Mouse (Mus musculus): Measurements from ENCODE around the gene Snrk.
A peak's percentile ranks its signal among the peaks of the same experiment; 100 is the strongest.

The Snrk gene

DNA sequence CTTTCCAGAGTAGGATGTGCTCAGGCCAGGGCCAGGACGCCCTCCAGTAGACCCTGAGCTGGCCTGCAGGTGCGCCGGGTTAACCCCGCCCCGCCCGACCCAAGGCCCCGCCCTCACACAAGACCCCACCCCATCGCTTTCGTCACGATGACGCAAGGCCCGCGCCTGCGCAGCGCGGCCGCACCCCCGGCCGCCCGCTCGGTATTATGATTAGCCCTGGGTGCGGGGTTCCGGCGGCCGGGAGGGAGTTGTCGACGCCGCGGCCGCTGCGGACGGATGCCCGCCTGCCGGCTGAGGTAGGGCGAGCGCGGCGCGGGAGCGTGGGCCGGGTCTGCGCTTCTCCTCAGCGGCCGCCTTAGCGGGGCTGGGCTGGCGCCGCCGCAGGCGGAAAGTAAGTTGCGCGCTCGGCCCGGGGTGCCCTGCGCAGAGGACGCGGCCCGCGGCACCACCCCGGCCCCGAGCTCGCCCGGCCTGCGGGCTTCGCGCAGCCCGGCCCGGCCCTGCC lies at the start of gene Snrk:
Gene Snrk, plus strand, starts transcription at position 155 of the 505 bp plus-strand sequence.
- DNase-seq = peak; percentile 90

DNA sequence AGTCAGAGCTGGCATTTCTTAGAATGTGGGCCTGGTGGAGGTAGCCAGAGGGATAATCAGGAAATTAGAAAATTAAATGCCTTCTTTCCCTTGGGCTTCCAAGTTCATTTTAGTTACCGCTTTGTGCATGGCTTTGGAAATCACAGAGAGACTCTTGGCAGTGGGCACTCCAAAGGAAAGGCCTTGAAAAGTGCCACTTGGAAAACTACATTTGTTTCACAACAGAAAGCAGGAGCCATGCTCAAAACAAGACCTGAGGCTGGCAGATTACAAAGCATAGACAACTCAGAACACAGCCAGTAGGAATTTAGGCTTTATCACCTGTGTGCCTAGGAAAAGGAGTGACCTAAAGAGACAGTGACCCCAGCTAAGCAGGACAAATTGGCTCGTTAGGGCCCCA lies 49.4 kb upstream of the Snrk start:
- no peak for DNase-seq

DNA sequence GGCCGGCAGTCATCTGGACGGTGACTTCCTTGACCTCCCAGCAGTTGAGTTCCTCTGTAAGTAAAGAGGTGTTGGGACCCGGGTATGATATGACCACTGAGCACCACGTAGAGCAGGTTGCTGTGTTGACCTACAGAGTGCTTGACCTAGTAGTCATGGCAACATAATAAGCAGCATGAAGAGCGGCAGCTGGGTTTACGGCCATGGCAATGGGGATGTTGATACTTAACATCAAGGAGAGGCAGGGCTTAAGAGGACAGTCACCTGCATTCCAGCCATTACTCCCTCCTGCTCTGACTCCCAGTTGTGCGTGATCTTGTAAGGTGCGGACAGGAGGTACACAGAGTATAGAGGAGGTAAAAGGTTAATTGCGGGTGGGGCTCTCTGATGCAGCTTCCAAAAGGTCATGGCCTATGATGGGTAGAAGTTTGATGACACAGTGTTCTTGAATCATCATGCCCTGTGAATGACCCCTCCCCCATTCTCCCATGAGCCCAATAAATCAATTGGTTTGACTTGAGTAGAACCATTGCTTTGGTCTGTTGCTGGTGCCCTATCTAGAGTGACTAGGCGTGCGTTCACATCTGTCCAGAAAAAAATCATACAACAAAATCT lies 47.4 kb upstream of the Snrk start:
- no peak for DNase-seq

DNA sequence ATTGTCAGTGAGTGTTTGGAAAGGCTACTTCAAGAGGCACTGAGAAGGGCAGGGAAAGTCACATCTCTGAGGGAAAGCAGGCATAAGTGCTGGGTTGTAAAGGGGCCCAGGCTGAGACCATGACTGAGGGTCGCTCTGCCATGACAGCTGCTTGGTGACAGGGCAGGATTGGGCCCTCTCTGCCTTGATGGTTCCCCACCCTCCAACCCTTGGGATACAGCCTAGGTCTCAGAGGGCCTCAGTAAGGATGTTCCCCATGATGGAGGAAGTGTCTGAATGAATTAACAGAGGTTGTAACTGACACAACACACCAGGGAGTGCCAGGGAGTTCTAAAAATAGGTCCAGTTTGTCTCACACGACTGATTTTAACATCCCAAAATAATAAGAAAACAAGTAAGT lies 43.1 kb upstream of the Snrk start:
- DNase-seq = no peak

DNA sequence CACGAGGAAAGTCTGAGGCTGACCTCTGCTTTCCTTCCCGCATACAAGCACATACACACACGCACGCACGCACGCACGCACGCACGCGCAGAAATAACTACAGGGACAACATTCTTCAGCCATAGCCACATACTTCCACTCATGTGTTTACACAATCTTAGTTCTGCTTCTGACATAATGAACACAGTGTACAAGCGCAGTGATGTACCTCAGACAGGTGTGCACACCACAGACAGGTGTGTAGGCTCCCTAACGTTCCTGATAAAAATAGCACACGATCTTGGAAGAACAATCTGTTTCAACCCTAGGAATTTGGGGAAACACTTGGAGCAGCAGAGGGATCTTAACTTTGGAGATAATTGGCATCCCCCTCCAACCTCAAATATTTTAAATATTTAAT lies 42.5 kb upstream of the Snrk start:
- DNase-seq = no peak

DNA sequence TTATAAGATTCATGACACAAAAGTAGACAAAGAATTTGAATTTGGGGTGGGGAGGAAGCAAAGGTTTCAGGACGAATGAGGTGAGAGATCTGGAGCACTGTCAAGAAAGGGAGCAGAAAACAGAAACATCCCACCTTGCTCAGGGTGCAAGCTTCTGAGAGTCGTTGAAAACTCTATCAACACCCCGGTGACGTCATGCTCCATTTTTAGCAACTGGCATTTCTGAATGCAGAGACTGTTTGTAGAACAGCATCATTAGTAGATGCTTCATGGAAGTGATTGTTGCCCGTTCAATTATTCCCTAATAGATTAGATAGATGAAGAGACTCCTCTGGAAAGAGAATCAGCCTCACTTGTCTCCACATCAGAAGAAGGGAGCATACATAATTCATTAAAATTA lies 38.6 kb upstream of the Snrk start:
- DNase-seq = no peak

DNA sequence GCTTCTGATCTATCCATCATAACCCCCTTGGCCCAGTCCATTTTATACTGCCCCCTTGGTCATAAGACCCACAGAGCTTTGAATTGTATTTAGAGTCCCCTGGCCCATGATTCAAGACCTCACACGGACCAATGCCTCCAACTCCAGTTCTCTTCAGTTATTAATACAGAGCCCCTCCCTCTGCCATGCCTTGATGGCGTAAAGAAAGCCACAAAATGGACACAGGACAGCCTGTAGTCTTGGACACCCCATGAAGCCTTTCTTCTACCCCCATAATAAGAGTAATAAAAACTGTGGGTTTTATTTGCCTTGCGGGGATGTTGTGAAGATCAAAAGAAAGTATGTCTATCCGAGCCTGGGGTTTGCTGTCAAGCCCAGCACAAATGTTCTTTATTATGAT lies 33.4 kb upstream of the Snrk start:
- DNase-seq = no peak

DNA sequence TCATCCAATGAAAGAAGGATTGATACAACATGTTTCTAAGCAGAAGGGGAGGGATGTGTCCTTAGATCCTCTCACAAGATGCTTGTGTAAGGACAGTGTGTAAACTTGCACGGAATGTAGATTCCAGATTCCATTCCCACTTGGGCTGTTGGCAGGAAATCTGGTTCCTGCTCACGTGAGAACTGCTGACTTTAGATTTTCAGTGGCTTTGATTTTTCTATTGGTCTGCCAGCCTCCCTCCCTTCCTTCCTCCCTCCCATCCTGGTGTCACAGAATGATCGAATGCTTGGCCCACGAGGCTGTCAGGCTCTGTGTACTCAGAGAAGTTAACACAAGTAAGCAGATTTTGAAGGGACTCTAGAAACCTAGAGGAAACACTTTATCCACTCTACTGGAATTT lies 32.9 kb upstream of the Snrk start:
- DNase-seq = peak; percentile 69

DNA sequence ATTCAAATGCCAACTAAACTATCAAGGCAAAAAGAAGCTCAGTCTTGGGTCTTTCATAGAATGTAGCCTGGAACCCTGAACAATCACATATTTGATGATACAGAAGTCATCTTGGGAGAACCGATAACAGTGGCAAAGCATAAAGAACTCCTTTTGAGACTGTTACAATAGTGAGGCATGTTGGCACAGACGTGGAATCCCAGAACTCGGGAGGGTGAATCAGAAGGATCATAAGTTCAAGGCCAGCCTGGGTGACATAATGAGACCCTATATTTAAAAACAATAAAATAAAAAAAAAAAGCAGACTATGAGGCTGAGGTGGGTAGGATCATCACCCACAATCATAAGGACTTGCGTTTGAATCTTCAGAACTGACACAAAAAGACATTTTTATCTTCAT lies 32.4 kb upstream of the Snrk start:
- DNase-seq = no peak

DNA sequence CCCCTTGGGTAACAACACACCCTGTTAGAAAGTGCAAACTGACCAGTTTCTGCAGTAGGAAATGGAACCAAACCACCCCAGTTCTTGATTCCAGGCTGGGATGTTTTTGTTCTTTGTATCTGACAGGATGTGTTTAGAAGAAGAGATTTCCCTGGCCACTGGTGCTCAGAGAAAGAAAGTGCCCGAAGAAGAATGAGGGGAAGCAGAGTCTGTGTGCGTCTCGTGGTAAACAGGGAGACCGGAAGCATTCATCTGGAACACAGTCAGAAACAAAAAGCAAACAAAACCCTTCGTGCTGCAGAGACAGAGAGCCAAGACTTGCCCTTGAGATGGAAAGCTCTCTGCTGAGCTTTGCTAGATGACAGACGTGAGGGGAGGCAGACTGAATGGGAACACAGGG lies 32.0 kb upstream of the Snrk start:
- peak; percentile 55 for DNase-seq

DNA sequence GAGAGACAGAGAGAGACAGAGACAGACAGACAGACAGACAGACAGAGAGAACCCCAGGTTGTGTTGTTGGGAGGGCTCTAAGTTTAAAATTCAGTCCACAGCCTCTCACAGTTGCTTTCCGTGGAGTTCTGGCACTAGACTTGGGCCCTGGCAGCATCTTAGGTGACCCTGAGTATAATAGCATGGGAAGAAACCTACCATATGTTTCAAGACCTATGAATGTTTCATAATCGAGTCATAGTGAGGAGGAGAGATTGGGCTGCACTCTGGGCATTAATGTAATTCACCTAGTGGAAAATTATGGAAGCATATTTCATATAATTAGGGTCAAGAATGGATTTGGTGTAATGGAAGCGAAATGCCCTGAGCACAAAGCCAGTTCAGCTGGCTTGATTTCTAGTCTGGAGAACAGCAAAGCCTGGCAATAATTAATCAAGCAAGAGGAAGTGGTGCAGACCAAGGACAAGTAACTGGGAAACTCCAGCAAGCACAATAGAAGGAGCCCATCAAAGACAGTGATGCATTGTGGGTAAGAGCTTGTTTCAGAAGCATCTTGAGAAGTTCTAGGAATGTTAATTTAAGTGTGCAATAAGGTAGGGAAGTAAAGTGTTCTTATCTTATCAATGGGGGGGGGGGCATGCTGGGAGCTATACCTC lies 31.4 kb upstream of the Snrk start:
- DNase-seq = no peak

DNA sequence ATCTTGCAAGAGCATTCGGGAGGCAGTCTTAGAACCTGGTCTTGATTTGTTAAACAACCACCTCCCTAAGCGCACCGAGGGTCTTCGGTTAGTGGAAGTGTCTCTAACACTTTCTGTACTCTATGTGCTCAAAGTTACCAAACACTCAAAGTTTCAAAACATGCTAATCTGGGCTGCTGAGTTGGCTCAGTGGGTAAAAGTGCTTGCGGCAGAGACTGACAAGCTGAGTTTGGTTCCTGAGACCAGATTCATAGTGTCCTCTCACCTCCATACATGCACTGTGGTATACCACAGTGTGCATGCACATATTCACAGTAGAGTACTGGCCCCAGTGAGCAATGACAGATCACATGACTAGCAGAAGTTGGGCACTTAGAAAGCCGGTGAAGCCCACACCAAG lies 30.0 kb upstream of the Snrk start:
- no peak for DNase-seq

DNA sequence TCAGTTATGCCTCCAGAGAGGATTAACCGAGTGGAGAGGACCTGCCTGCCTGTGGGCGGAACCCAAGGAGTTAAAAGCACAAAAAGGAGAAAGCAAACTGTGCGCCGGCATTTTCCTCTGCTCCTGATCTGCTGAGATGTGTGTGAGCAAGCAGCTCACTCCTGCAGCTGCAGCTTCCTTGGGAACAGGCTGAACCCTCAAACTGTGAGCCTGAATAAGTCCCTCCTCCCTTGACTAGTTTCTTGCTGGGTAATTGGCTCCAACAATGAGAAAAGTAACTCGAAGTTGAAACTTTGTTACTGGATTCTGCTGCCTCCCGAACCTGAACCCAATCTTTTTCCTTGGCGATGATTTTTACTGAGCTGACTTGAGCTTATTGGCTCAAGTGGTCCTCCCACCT lies 25.9 kb upstream of the Snrk start:
- no peak for DNase-seq

DNA sequence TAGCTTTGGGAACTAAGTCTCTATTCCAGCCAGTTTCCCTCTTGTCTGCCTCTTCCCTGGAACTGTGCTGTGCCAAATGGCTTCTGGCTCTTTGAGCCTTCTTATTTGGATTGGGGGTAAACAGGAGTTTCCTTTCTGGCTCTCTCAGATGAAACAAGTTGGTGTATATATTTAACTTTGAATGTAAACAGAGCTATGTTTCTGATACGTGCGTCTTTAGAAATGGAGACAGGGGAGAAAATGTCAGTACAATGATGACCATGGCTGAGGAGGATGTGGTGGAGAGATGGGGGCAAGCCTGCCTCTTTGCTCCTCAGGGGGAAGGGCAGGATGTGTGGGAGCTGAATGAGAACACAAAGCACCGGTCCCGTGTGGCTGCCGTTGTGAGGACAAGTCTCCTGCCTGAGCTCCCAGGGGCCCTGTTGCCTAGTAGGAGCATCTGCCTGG lies 25.3 kb upstream of the Snrk start:
- DNase-seq = no peak

DNA sequence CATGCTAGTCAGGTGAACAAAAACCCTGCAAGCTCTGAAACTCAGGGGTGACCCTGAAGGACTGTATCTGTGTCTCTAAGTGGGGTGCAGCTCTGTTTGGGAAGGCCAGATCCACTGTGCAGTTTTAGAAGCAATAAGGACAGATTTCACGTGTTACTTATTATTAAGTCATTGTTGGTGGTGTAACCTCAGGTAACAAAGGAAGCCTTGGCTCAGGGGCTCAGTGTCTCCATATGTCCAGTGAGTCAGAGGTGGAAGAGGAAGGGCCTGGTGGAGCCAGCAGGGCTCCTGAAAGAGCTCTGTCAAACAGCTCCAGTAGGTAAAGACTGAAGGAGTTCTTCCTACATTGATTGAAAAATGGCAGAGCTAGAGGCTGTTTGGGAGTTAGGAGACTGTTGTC lies 22.9 kb upstream of the Snrk start:
- DNase-seq = no peak

DNA sequence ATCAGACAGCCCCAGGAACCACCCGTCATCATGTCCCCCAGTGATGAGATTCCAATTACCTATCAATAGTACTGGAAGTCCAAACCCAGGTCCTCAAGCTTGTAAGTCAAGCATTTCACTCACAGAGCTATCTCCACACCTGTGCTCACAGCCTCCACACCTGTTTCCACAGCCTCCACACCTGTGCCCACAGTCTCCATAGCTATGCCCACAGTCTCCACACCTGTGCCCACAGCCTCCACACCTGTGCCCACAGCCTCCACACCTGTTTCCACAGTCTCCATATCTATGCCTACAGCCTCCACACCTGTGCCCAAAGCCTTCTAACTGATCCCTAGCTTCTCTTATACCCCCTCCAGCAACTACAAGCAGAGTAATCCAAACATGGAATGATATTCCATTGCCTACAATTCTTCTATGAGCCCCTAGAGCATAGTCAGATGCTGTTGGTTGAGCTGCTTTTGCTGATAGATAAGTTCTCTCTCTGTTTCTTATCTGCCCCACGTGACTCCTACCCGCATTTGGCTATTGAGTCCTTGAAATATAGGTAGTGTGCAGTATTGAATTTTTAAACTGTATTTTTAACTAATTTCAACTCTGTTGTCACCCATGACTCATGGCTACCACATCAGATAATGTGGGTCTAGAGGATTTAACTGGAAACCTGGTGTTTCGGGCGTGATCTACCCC lies 20.1 kb upstream of the Snrk start:
- DNase-seq = no peak

DNA sequence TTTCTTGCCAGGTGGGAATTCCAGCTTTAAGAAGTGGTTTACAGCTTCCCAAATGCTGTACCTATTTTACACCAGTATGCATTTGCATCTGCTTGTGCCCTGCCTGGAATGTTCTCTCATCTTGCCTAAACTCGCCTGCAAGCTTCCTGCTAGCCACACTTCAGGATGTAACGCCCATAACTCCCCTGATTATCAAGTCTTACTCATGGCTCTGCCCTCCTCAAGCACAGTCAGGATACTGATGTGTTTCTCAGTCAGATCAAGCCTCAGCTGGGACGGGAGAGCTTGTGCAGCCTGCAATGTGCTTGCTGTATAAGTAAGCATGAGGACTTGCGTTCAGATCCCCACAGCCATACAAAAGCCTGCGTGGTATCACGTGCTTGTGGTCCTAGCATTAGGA lies 19.5 kb upstream of the Snrk start:
- no peak for DNase-seq

DNA sequence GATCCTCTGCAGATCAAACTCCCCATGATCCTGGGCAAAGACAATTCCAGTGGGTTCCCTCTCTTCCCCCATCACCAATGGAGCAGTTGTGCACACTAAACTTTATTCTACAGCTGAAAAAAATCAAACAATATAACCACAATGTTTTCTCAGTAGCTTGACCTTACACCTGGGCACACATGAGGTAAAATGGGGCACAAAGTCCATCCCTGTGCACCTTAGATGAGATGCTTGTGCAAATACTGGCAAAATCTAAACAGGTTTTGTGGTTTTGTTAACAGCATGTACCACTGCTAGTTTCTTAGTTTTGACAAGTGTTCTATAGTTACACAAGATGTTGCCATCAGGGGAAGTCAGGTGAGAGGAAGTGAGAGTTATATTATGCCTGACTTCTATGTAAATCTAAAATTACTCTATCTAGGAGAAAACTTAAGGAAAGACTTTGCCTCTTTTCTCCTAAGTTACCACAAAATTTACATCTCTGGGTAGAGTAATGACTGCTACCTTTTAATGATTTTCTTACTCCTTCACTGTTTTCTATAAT lies 16.4 kb upstream of the Snrk start:
- no peak for DNase-seq

DNA sequence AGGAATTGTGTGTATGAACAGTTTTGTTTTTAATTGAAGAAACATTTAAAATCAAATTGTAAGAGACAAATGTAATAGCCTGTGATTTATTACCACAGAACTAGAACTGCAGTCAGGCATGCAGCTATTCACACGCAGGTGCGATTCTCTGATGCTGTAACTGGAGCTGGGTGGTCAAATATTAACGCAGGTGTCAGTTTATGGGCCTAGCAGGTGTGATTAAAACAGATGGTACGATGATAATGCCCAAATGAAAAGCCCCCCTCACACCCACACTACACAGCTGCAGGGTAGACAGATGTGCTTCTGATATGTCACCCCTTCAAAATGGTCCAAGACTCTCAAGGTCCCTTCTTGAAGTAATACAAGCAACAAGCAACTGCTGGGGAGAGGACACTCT lies 15.9 kb upstream of the Snrk start:
- DNase-seq = no peak

DNA sequence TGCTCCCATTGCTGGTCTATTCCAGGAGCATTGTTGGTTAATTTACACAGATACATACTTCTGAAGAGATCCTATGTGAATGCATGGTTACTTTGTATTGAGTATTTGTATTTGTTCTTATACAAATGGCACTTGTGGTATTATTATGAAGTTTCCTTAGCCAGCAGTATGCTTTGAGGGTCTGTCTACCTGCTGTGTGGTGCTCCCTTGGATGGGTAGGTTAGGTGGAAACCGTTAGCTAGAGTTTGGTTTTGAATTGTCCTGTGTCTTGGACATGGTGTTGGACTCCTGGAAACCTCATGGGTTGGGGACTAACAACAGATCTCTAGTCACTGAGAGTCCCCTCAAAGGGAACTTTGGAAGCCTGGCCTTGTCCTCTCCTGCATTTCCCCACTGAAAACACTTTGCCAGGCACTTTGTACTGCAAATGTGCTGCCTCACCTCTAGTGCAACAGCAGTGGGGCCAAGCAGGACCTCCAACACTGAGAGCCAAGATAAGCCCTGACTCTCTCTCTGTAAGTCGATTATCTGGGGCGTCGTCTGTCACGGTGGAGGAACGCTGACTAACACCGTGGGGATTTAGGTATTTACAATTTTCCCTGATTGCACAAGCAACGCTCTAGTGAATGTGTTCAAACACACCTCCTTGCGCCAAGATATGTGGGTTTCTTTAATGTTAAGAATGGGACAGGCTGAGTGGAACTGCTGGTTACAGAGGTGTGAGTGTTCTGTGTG lies 13.3 kb upstream of the Snrk start:
- DNase-seq = no peak

DNA sequence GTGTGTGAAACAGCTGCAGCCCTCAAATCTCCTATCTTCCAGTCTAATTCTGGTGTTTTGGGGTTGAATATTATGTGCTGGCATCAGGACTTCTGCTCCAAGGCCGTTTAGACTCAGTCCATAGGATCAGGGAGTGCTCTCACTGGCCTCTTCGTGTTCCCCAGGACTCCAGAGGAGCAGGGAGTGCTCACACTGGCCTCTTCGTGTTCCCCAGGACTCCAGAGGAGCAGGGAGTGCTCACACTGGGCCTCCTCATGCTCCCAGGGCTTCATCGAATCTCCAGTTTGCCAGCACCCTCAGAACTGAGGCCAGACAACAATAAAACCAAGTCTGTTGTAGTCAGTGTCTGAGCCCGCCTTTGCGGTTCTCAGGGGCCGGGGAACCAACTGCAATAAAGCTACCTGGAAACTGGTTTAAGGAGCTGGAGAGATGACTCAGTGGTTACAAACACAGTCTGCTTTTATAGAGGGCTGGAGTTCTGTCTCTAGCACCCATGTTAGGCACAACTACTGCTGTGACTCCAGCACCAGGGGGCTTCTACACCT lies 12.7 kb upstream of the Snrk start:
- DNase-seq = no peak

DNA sequence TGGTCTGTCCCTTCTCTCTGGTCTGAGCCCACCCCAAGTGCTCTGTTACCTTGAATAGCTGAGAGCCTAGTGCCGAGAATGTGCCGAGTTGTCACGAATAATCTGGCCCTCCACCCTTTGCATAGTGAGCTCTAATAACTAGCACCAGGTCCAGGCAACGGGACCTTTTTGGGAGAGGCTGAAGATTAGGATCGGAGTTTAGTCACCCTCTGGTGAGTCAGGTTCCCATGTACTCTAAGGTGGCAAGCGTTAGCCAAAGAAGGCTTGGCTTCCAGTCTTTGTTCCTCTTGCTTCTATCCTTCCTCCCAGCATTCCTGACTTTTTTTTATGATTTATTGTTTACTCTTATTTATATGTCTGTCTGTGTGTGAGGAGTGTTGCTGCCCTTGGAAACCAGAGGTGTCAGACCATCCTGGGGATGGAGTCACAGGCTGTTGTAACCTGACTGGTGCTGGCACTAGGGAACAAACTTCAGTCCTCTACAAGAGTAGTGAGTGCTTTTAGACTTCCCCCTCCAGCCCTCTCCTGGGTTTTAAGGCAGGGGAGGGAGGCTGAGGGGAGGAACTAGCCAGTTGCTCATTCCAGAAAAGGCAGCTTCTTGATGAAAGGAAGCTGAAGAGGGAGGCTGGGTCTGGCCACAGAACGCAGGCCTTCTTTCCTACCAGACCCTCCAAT lies 9.2 kb upstream of the Snrk start:
- no peak for DNase-seq

Measured in kidney, adult 18-20 months (tissue).